In genomic region chr4:154248092-154248805, GRCm38 (mm10) we compare ENCODE assay signal across 15 mouse cellular contexts. TPM values are rescaled to one million over a fixed set of nuclear protein-coding genes. Genes with fewer than 3 reads are reported as not detected.
DNase-seq lines count a peak whose midpoint lies in the region; ATAC-seq and TF ChIP-seq lines count a peak whose summit lies in the region.
"Had no signal": no experiment of that assay in that cellular context is flagged by ENCODE, and none has a peak within 500 bp of the region (broad histone marks: within the 10 kb centered on the region; RNA-seq: fewer than 3 reads in every experiment).

No protein-coding gene starts in this region.

- WGBS in intestine, embryonic 16.5 days = 63% methylated on average over 21 of the region's 21 CpGs
- WGBS in intestine, embryonic 15.5 days = 66% methylated on average over 21 of the region's 21 CpGs
- WGBS in embryonic facial prominence, embryonic 13.5 days = 34% methylated on average over 21 of the region's 21 CpGs
- 42% methylated on average over 21 of the region's 21 CpGs for whole genome bisulfite sequencing in limb, embryonic 14.5 days

- ATAC-seq in intestine, embryonic 16.5 days = no peak
- no peak for ATAC-seq in intestine, embryonic 15.5 days
- 0 out of 2 replicates have a peak, but pooled peaks have one; percentile 0 for ATAC-seq in embryonic facial prominence, embryonic 13.5 days (ENCODE audit: insufficient number of reproducible peaks, insufficient read depth, low FRiP score, low TSS enrichment, low read depth)
- peak; percentile 41; the same call in 1 of the 2 replicates for ATAC-seq in limb, embryonic 14.5 days (ENCODE audit: low FRiP score, low read depth)

- no peaks in the 10 kb centered on the region for H3K27me3 ChIP-seq in intestine, embryonic 16.5 days (replicated peaks; ENCODE audit: control insufficient read depth, insufficient read depth, low read length)
- H3K27me3 ChIP-seq in intestine, embryonic 15.5 days (replicated peaks) = no peaks in the 10 kb centered on the region
- H3K27me3 ChIP-seq in embryonic facial prominence, embryonic 13.5 days = no peaks in the 10 kb centered on the region
- no peaks in the 10 kb centered on the region for H3K27me3 ChIP-seq in limb, embryonic 14.5 days (ENCODE audit: control insufficient read depth, insufficient read depth, low read length)
- H3K27me3 ChIP-seq: CH12.LX; hindbrain, embryonic 15.5 days had no signal

- H3K9me3 ChIP-seq in intestine, embryonic 16.5 days (ENCODE audit: control insufficient read depth, low read length) = no peaks in the 10 kb centered on the region
- no peaks in the 10 kb centered on the region for H3K9me3 ChIP-seq in intestine, embryonic 15.5 days
- H3K9me3 ChIP-seq in embryonic facial prominence, embryonic 13.5 days = no peaks in the 10 kb centered on the region
- no peaks in the 10 kb centered on the region for H3K9me3 ChIP-seq in limb, embryonic 14.5 days (ENCODE audit: control insufficient read depth, low read length)
- H3K9me3 ChIP-seq: hindbrain, embryonic 15.5 days; kidney, embryonic 15.5 days had no signal

- H3K27ac ChIP-seq in intestine, embryonic 16.5 days (ENCODE audit: low read length) = no peak overlapping the region
- no peak overlapping the region for H3K27ac ChIP-seq in intestine, embryonic 15.5 days
- H3K27ac ChIP-seq in embryonic facial prominence, embryonic 13.5 days = peak overlapping the region; percentile 83
- H3K27ac ChIP-seq in limb, embryonic 14.5 days (replicated peaks; ENCODE audit: low read depth, low read length) = peak overlapping the region; percentile 75
- H3K27ac ChIP-seq: kidney, embryonic 15.5 days; macrophage had no signal

- H3K36me3 ChIP-seq in intestine, embryonic 16.5 days (ENCODE audit: control insufficient read depth, insufficient read depth, low read length) = no peaks in the 10 kb centered on the region
- H3K36me3 ChIP-seq in intestine, embryonic 15.5 days = no peaks in the 10 kb centered on the region
- H3K36me3 ChIP-seq in embryonic facial prominence, embryonic 13.5 days = peaks cover 39% of the 10 kb centered on the region
- H3K36me3 ChIP-seq in limb, embryonic 14.5 days (ENCODE audit: control insufficient read depth, insufficient read depth, low read length) = peaks cover 15% of the 10 kb centered on the region
- H3K36me3 ChIP-seq: hindbrain, embryonic 15.5 days; kidney, embryonic 15.5 days had no signal

- no peak overlapping the region for H3K4me3 ChIP-seq in intestine, embryonic 16.5 days (ENCODE audit: low read length)
- no peak overlapping the region for H3K4me3 ChIP-seq in intestine, embryonic 15.5 days (replicated peaks)
- H3K4me3 ChIP-seq in embryonic facial prominence, embryonic 13.5 days = no peak overlapping the region
- no peak overlapping the region for H3K4me3 ChIP-seq in limb, embryonic 14.5 days (replicated peaks; ENCODE audit: low read length)
- H3K4me3 ChIP-seq: hindbrain, embryonic 15.5 days; kidney, embryonic 15.5 days had no signal

- TF ChIP-seq POLR2A in limb, embryonic 14.5 days (IDR thresholded peaks at IDR 0.05; ENCODE audit: borderline replicate concordance, extremely low read depth, insufficient read depth, insufficient read length) = no peak

- H3K9ac ChIP-seq in intestine, embryonic 16.5 days (ENCODE audit: low read depth, low read length) = 0 out of 2 replicates have a peak overlapping the region, but pooled peaks have one; percentile 1
- H3K9ac ChIP-seq in intestine, embryonic 15.5 days = no peak overlapping the region
- H3K9ac ChIP-seq in embryonic facial prominence, embryonic 13.5 days = peak overlapping the region; percentile 56
- peak overlapping the region; percentile 25; the same call in 1 of the 2 replicates for H3K9ac ChIP-seq in limb, embryonic 14.5 days (ENCODE audit: low read depth, low read length, severe bottlenecking)
- H3K9ac ChIP-seq: hindbrain, embryonic 15.5 days; kidney, embryonic 15.5 days had no signal

- no peak overlapping the region for H3K4me2 ChIP-seq in intestine, embryonic 16.5 days (ENCODE audit: low read depth, low read length)
- H3K4me2 ChIP-seq in intestine, embryonic 15.5 days (replicated peaks) = no peak overlapping the region
- peak overlapping the region; percentile 33 for H3K4me2 ChIP-seq in embryonic facial prominence, embryonic 13.5 days
- 0 out of 2 replicates have a peak overlapping the region, but pooled peaks have one; percentile 8 for H3K4me2 ChIP-seq in limb, embryonic 14.5 days (replicated peaks; ENCODE audit: low read depth, low read length, severe bottlenecking)
- H3K4me2 ChIP-seq: hindbrain, embryonic 15.5 days; kidney, embryonic 15.5 days had no signal

- peaks cover 15% of the 10 kb centered on the region; the same call in 1 of the 2 replicates for H3K4me1 ChIP-seq in intestine, embryonic 16.5 days (ENCODE audit: control insufficient read depth, insufficient read depth, low read length)
- peaks cover 20% of the 10 kb centered on the region; the same call in 1 of the 2 replicates for H3K4me1 ChIP-seq in intestine, embryonic 15.5 days (replicated peaks)
- H3K4me1 ChIP-seq in embryonic facial prominence, embryonic 13.5 days = peaks cover 54% of the 10 kb centered on the region
- H3K4me1 ChIP-seq in limb, embryonic 14.5 days (ENCODE audit: control insufficient read depth, insufficient read depth, low read length) = peaks cover 45% of the 10 kb centered on the region

- DNase-seq in Muller cell, postnatal 12 days (ENCODE audit: inconsistent ontology term) = peak; percentile 82
- peak; percentile 39 for DNase-seq in limb, embryonic 14.5 days (ENCODE audit: low spot score)
- no peak for DNase-seq in heart, postnatal 14 days
- no peak for DNase-seq in right cerebral cortex, adult 18-20 months
- DNase-seq: adrenal gland, postnatal 10 days; cerebellum, adult 9-10 months; gastrocnemius, postnatal 25 days; right cerebral cortex, postnatal 25 days had no signal

- intact Hi-C loops in heart, postnatal 14 days (cut with DNase I) = loop anchor here (10.0 kb wide), 1 partner anchor 183 kb away; no protein-coding TSS in a partner anchor

RNA-seq across cellular contexts. Expression of gene Arhgef16, which starts 53.2 kb away (rescaled TPM):
- 69.5 and 74.1 TPM in 2 replicates for polyA plus RNA-seq in intestine, embryonic 16.5 days (2015; fragmentation: Nextera tagmentation; extraction: Ambion mirVana)
- polyA plus RNA-seq in intestine, embryonic 15.5 days (2015; fragmentation: Nextera tagmentation; extraction: Ambion mirVana) = 50.3 and 57.1 TPM in 2 replicates
- polyA plus RNA-seq in embryonic facial prominence, embryonic 13.5 days (2015; fragmentation: Nextera tagmentation; extraction: Ambion mirVana) = 5.9 and 7.7 TPM in 2 replicates
- 4.2 and 6.0 TPM in 2 replicates for polyA plus RNA-seq in limb, embryonic 14.5 days (2012; rRNA removed)
- 6.1 and 6.2 TPM in 2 replicates for polyA plus RNA-seq in limb, embryonic 14.5 days (2014; fragmentation: Nextera tagmentation; extraction: Ambion mirVana)
- total RNA-seq in heart, postnatal 14 days (2021) = under 1 TPM; 0.65 to 0.71 TPM
- total RNA-seq: CH12.LX had no signal
- polyA plus RNA-seq: macrophage had no signal

Comparison
In these comparisons a context has a peak if more than half of its experiments do, and no peak if none do; other contexts are left out.
1. ATAC-seq: peak in embryonic facial prominence, embryonic 13.5 days (single experiment) and limb, embryonic 14.5 days (single experiment); none in intestine, embryonic 16.5 days (single experiment) and intestine, embryonic 15.5 days (single experiment).
2. H3K27ac ChIP-seq: peak in embryonic facial prominence, embryonic 13.5 days (single experiment) and limb, embryonic 14.5 days (single experiment); none in intestine, embryonic 16.5 days (single experiment) and intestine, embryonic 15.5 days (single experiment).
3. H3K4me2 ChIP-seq: peak in embryonic facial prominence, embryonic 13.5 days (single experiment) and limb, embryonic 14.5 days (single experiment); none in intestine, embryonic 16.5 days (single experiment) and intestine, embryonic 15.5 days (single experiment).
4. DNase-seq: peak in Muller cell, postnatal 12 days (single experiment) and limb, embryonic 14.5 days (single experiment); none in heart, postnatal 14 days (0 of 2) and right cerebral cortex, adult 18-20 months (single experiment).